Mouse (Mus musculus) adrenal gland, adult 2 months (tissue): ENCODE data around the gene Apoa4. TPM values are rescaled to one million over a fixed set of nuclear protein-coding genes. Genes with fewer than 3 reads are reported as not detected.

Experiments
- DNase-seq: peaks from one replicate; pipeline ENCODE4 v3.0.0; 2021
- long read RNA-seq: library from polyadenylated mRNA; stranded (forward); transcript quantifications from one replicate; pipeline ENCODE4 v2.0.0, GENCODE M21; 2021
- polyA plus RNA-seq: library from polyadenylated mRNA; depleted of rRNA; stranded (reverse); fragments of >200 nt; gene quantifications from 2 replicates; pipeline ENCODE4 v1.2.3, GENCODE M21; 2012; rRNA removed
- total RNA-seq, 2 experiments: library from RNA; stranded (reverse); gene quantifications; 2 replicates each; pipeline ENCODE4 v1.2.3; 2021

Apoa4 gene
- total RNA-seq (under 1 TPM in 1 of 2 experiments, not detected in 1; 0.26 TPM), polyA plus RNA-seq (0.11 and 0.35 TPM in 2 replicates)
- long read RNA-seq, result 0 reads

DNA sequence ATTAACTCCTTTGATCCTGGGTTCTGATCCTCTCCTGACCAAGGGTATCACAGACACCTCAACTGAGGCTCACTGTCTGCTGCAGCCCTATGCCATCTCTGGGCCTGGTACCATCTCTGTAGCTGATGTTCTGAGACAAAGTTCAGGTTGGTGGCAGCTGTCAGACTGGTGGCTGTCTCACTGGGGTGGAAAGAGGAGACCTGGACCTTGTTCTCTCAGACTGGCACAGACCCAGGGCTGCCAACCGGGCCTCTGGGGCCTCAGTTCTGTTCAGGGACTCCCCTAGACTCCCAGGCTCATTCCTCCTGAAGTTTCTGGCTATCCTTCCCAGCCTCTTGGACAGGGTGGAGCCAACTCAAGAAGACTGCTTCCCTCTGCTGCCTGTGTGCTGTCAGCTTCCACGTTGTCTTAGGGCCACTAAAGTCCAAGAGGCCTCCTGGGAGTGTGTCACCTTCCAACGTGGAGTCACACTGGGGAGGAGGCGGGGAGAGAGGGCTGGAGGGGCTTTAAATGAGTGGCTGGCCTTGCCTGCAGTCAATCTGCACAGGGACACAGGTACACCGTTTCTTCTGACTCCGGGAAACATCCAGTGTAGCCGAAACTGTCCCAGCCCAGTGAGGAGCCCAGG is at the start of gene Apoa4:
Gene Apoa4 (plus strand): TSS at position 171 of the 628 bp plus-strand sequence.
- DNase-seq, result no peak

- DNase-seq, result no peak
Measured at GRCm38 (mm10) chr9:46191234-46191633, 49.3 kb upstream of the Apoa4 start.

- DNase-seq, result no peak
Measured at GRCm38 (mm10) chr9:46191644-46192043, 48.9 kb upstream of the Apoa4 start.

GRCm38 (mm10) chr9:46192642-46193041 is 47.9 kb upstream of the Apoa4 start:
- no peak for DNase-seq

DNA sequence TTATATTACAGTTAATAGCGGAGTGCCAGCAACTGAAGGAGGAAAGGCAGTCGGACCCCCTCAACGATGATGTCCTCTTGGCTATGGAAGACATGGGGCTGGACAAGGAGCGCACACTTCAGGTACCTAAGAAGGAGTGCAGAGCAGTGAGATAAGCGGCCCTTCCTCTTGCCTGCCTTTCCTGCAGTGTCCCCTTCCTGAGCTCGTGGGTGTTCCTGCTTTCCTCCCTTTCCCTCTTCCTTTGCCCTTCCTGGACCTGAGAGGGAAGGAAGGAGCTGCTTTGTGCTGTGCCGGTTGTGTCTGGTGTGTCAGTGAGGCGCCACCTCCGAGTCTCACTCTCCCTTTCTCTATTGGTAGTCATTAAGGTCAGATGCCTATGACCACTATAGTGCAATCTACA is 45.7 kb upstream of the Apoa4 start:
- no peak for DNase-seq

GRCm38 (mm10) chr9:46196699-46197169 is 43.8 kb upstream of the Apoa4 start:
- DNase-seq, result peak; percentile 69

- no peak for DNase-seq
Measured at GRCm38 (mm10) chr9:46198461-46198860, 42.0 kb upstream of the Apoa4 start.

- DNase-seq, result no peak
Measured at GRCm38 (mm10) chr9:46198936-46199335, 41.6 kb upstream of the Apoa4 start.

DNA sequence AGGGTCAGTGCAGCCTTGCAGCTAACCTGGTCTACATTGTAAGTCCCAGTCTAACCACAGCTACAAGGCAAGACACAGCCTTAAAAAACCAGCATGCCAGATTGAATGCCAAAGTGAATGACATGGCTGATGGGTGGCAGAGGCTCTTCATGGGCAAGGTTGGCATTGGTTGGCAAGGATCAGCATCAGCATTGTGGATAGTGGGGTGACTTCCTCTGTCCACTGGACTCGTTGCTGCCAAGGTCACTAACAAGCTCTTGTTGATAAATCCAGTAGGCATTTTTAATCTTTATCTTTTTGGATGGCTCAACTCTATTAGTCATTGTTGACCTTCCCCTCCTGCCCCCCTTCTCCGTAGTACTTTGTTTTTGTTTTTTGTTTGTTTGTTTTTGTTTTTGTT is 40.9 kb upstream of the Apoa4 start:
- peak; percentile 75 for DNase-seq

GRCm38 (mm10) chr9:46206834-46207500 is 33.5 kb upstream of the Apoa4 start:
- DNase-seq, result no peak

DNA sequence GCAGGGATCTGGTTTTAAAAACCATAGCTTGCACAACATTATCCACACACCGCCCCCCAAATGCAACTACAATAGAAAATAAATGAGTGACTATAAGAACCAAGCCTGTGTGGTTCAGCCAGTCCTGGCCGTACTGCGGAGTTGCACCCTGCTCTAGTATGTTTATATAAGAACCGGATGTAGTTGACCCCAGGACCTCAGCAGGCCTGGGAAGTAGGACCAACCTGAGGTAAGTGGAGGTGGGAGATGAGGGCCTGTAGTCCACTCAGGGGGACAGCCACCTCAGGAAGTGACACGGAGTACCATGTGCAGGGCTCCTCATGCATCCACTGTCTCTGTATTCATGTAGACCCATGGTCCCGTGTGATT is 33.0 kb upstream of the Apoa4 start:
- no peak for DNase-seq

DNA sequence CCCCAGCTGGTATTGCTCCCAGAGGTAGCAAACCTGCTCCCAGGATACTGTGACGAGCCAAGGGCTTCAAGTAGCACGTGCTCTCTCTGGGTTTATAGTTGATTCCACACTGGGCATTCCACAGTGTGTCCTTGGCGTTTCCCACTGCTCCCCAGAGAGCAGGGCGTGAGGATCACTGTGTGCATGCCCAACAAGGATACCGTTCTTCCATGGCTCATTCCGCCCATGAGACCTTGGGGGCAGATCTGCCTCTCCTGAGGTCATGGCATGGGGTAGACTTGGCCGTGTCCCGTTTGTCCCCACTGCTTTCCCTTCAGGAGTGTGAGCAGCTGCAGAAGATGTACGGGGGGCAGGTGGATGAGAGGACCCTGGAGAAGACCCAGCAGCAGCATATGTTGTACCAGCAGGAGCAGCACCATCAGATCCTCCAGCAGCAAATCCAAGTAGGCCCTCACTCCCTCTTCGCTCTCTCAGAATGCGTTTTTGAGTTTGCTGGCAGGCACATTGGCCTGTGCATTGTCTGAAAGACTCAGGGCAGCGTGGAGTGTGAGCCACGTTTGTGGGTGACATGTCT is 32.0 kb upstream of the Apoa4 start:
- DNase-seq, result no peak

- DNase-seq, result no peak
Measured at GRCm38 (mm10) chr9:46210473-46210872, 30.0 kb upstream of the Apoa4 start.

GRCm38 (mm10) chr9:46214276-46214675 is 26.2 kb upstream of the Apoa4 start:
- no peak for DNase-seq

DNA sequence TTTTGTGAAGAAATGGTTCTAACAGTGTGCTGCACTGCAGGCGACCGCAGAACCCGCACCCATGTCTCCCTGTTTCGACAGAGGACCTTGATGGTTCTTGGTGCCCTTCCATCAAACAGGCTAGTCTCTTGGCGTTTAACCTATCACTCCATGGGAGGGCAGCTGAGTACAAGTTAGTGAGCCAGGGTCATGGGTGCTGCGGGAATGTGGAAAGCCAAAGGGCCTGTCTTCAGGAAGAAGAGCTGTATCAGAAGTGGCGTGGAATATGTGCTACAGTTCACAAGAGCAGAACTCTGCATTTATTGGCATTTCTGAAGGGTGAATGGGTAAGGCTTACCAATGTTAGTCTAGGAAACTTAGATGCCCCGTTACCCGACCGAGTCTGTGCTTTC is 25.6 kb upstream of the Apoa4 start:
- DNase-seq, result no peak

GRCm38 (mm10) chr9:46215338-46216322 is 24.9 kb upstream of the Apoa4 start:
- DNase-seq, result peak; percentile 66

GRCm38 (mm10) chr9:46216744-46217470 is 23.6 kb upstream of the Apoa4 start:
- DNase-seq, result no peak

GRCm38 (mm10) chr9:46218176-46218575 is 22.3 kb upstream of the Apoa4 start:
- DNase-seq, result no peak

- no peak for DNase-seq
Measured at GRCm38 (mm10) chr9:46223090-46223489, 17.4 kb upstream of the Apoa4 start.

DNA sequence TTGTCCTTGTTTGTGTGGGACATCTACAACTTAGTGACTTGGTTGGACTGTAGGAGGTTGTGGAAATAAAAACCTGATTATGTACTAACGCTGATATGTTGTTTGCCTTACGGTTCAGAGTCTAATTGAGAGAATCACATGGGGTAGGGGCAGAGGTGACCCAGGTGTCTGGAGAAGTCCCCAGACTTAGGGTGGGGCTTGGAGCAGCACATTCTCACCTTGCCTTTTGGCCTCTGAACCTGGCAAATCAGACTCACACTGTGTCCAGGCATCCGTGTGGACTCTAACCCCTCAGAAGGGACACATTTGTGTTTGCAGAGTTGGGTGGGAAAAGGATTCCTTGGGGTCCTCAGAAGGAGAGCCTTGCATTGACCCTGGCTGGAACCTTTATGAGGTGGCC is 16.4 kb upstream of the Apoa4 start:
- DNase-seq, result no peak

- DNase-seq, result no peak
Measured at GRCm38 (mm10) chr9:46224945-46225660, 15.4 kb upstream of the Apoa4 start.
